Mouse (Mus musculus) MEL (cell line): Measurements from ENCODE around the gene Atl3.

Experiments
- CHD1 ChIP-seq: IDR thresholded peaks from 2 replicates; pipeline ENCODE4 v1.6.1; 2012; ENCODE audit warnings: low read depth, mild to moderate bottlenecking, inconsistent platforms, low read length, improper control_type of control experiment
- CTCF ChIP-seq, 3 experiments: IDR thresholded peaks in 2 of 3; conservative IDR thresholded peaks in 1 of 3; 2 replicates each; pipeline ENCODE4 v1.5.1; 2011 to 2012; ENCODE audit warnings: low read length in 3 of 3, low read depth in 2 of 3, mild to moderate bottlenecking in 2 of 3, improper control_type of control experiment in 1 of 3, inconsistent platforms in 1 of 3, mixed read lengths in 1 of 3, moderate library complexity in 1 of 3; ENCODE audit not compliant: control insufficient read depth in 1 of 3, insufficient read depth in 1 of 3, poor library complexity in 1 of 3, severe bottlenecking in 1 of 3
- E2F4 ChIP-seq: IDR thresholded peaks from 2 replicates; pipeline ENCODE4 v1.6.1; 2011; ENCODE audit warnings: low read depth, low read length, improper control_type of control experiment, borderline replicate concordance
- GABPA ChIP-seq: IDR thresholded peaks from 2 replicates; pipeline ENCODE4 v1.6.1; 2012; ENCODE audit warnings: low read depth, mild to moderate bottlenecking, inconsistent platforms, low read length, improper control_type of control experiment, moderate library complexity
- KAT2A ChIP-seq: conservative IDR thresholded peaks from 2 replicates; pipeline ENCODE4 v1.6.1; 2012; ENCODE audit warnings: low read depth, low read length, improper control_type of control experiment, inconsistent platforms
- MAX ChIP-seq: IDR thresholded peaks from 2 replicates; pipeline ENCODE4 v1.6.1; 2011; ENCODE audit warnings: low read length, improper control_type of control experiment
- MYB ChIP-seq: IDR thresholded peaks from 2 replicates; pipeline ENCODE4 v1.6.1; 2011; ENCODE audit warnings: mild to moderate bottlenecking, low read depth, low read length, improper control_type of control experiment
- NELFE ChIP-seq: IDR thresholded peaks from 2 replicates; pipeline ENCODE4 v1.6.1; 2011; ENCODE audit warnings: low read depth, low read length, improper control_type of control experiment
- NRF1 ChIP-seq: IDR thresholded peaks from 2 replicates; pipeline ENCODE4 v1.6.1; 2014; ENCODE audit warnings: low read depth, mild to moderate bottlenecking, inconsistent platforms, low read length, improper control_type of control experiment, moderate library complexity; ENCODE audit not compliant: poor library complexity, insufficient read depth, severe bottlenecking
- POLR2A ChIP-seq, 2 experiments: IDR thresholded peaks; 2 replicates each; pipeline ENCODE4 v1.6.1; 2011 to 2012; ENCODE audit warnings: low read length in 2 of 2, mild to moderate bottlenecking in 2 of 2, control low read depth in 1 of 2, improper control_type of control experiment in 1 of 2, low read depth in 1 of 2, moderate library complexity in 1 of 2; ENCODE audit not compliant: control insufficient read depth in 1 of 2, insufficient read depth in 1 of 2, poor library complexity in 1 of 2
- RCOR1 ChIP-seq: IDR thresholded peaks from 2 replicates; pipeline ENCODE4 v1.6.1; 2012; ENCODE audit warnings: low read depth, mild to moderate bottlenecking, inconsistent platforms, low read length, improper control_type of control experiment
- TAL1 ChIP-seq: IDR thresholded peaks from 2 replicates; pipeline ENCODE4 v1.6.1; 2012; ENCODE audit warnings: mild to moderate bottlenecking, inconsistent platforms, low read length, moderate library complexity, mixed read lengths
- ZKSCAN1 ChIP-seq: IDR thresholded peaks from 2 replicates; pipeline ENCODE4 v1.6.1; 2012; ENCODE audit warnings: low read depth, mild to moderate bottlenecking, inconsistent platforms, low read length, improper control_type of control experiment, moderate library complexity
- ZNF384 ChIP-seq: IDR thresholded peaks from 2 replicates; pipeline ENCODE4 v1.6.1; 2012; ENCODE audit warnings: low read depth, mild to moderate bottlenecking, inconsistent platforms, low read length, improper control_type of control experiment

- TF ChIP-seq NELFE (no peak), MYB (no peak), CTCF (IDR thresholded peaks at IDR 0.05 in 2 of 3, conservative IDR thresholded peaks at IDR 0.05 in 1 of 3; ENCODE audit: control insufficient read depth in 1 of 3, insufficient read depth in 1 of 3, low read depth in 2 of 3, low read length in 3 of 3, poor library complexity in 1 of 3, severe bottlenecking in 1 of 3) (no peak), POLR2A (IDR thresholded peaks at IDR 0.05; ENCODE audit: control insufficient read depth in 1 of 2, insufficient read depth in 1 of 2, low read depth in 1 of 2, low read length in 2 of 2, poor library complexity in 1 of 2) (no peak), CHD1 (no peak), NRF1 (no peak), E2F4 (no peak), ZKSCAN1 (no peak), GABPA (no peak), KAT2A (no peak), RCOR1 (no peak), MAX (no peak), ZNF384 (no peak), TAL1 (no peak)
Measured at GRCm38 (mm10) chr19:7556641-7557040, 62.8 kb downstream of the Atl3 start.
